Mouse (Mus musculus) frontal cortex, postnatal 10 days (tissue): Measurements from ENCODE around the gene Rpl10.

Source experiments
- DNase-seq, 2 experiments: peaks; one replicate each; pipeline ENCODE4 v3.0.0; 2022; ENCODE audit warnings: low spot score in 2 of 2, mixed read lengths in 1 of 2

Gene Rpl10

GRCm38 (mm10) chrX:74270062-74270901 lies at the start of gene Rpl10:
Gene Rpl10 (plus strand): TSS chrX:74270812.
- DNase-seq, result peak; percentile 86 to 91

GRCm38 (mm10) chrX:74230038-74230437 lies 40.6 kb upstream of the Rpl10 start:
- no peak for DNase-seq

GRCm38 (mm10) chrX:74233196-74233595 lies 37.4 kb upstream of the Rpl10 start:
- no peak for DNase-seq

GRCm38 (mm10) chrX:74240332-74240731 lies 30.3 kb upstream of the Rpl10 start:
- no peak for DNase-seq

- no peak for DNase-seq
Measured at GRCm38 (mm10) chrX:74243396-74243795, 27.2 kb upstream of the Rpl10 start.

- DNase-seq, result no peak
Measured at GRCm38 (mm10) chrX:74243807-74244206, 26.8 kb upstream of the Rpl10 start.

- peak; percentile 17 to 55 for DNase-seq
Measured at GRCm38 (mm10) chrX:74244614-74245083, 26.0 kb upstream of the Rpl10 start.

GRCm38 (mm10) chrX:74245107-74245506 lies 25.5 kb upstream of the Rpl10 start:
- no peak for DNase-seq

- DNase-seq, result peak; percentile 65 to 66
Measured at GRCm38 (mm10) chrX:74245687-74246086, 24.9 kb upstream of the Rpl10 start.

- DNase-seq, result peak; percentile 82
Measured at GRCm38 (mm10) chrX:74246213-74246681, 24.4 kb upstream of the Rpl10 start.

GRCm38 (mm10) chrX:74246693-74247092 lies 23.9 kb upstream of the Rpl10 start:
- DNase-seq, result peak in 1 of 2 experiments; percentile 16

GRCm38 (mm10) chrX:74248651-74249050 lies 22.0 kb upstream of the Rpl10 start:
- peak in 1 of 2 experiments; percentile 41 for DNase-seq

GRCm38 (mm10) chrX:74249615-74250014 lies 21.0 kb upstream of the Rpl10 start, which contains the start of gene Flna:
Gene Flna (minus strand): TSS chrX:74249820.
- peak; percentile 35 to 47 for DNase-seq

- DNase-seq, result peak; percentile 82 to 86
Measured at GRCm38 (mm10) chrX:74254153-74254887, 16.3 kb upstream of the Rpl10 start, which contains the start of gene Emd. Gene Emd (plus strand): TSS chrX:74254687.

- DNase-seq, result no peak
Measured at GRCm38 (mm10) chrX:74254888-74255565, 15.6 kb upstream of the Rpl10 start.

GRCm38 (mm10) chrX:74257746-74258145 lies 12.9 kb upstream of the Rpl10 start:
- DNase-seq, result no peak

GRCm38 (mm10) chrX:74269736-74270061 lies 913 bp upstream of the Rpl10 start:
- DNase-seq, result no peak

- no peak for DNase-seq
Measured at GRCm38 (mm10) chrX:74270902-74271551, 415 bp downstream of the Rpl10 start.

- no peak for DNase-seq
Measured at GRCm38 (mm10) chrX:74273422-74274322, 3.1 kb downstream of the Rpl10 start.

GRCm38 (mm10) chrX:74277916-74278315 lies 7.3 kb downstream of the Rpl10 start:
- DNase-seq, result no peak
